Mouse (Mus musculus) lung, embryonic 14.5 days (tissue): Measurements from ENCODE around the gene Khnyn. TPM values are rescaled to one million over a fixed set of nuclear protein-coding genes. Genes with fewer than 3 reads are reported as not detected.

Source experiments
- ATAC-seq: fragments of 200-750 bp; cut with Nextera tagmentation; 2 replicates; pipeline ENCODE4 v1.8.0; 2017; ENCODE audit warnings: mild to moderate bottlenecking, moderate TSS enrichment, moderate library complexity; ENCODE audit not compliant: insufficient read depth
- DNase-seq: peaks from one replicate; pipeline ENCODE4 v3.0.0-alpha.2; 2015
- H3K27ac ChIP-seq: fragments of 300-500 bp; sonication (generic); 2 replicates; pipeline ENCODE4 v1.5.1; 2014; ENCODE audit warnings: low read depth, mild to moderate bottlenecking, moderate library complexity
- H3K27me3 ChIP-seq: fragments of 300-500 bp; sonication (generic); 2 replicates; pipeline ENCODE4 v1.6.1; 2014; ENCODE audit warnings: low read length, control low read depth; ENCODE audit not compliant: insufficient read depth
- H3K36me3 ChIP-seq: fragments of 300-500 bp; sonication (generic); 2 replicates; pipeline ENCODE4 v1.6.1; 2014; ENCODE audit warnings: control low read depth; ENCODE audit not compliant: insufficient read depth
- H3K4me1 ChIP-seq: fragments of 300-500 bp; sonication (generic); 2 replicates; pipeline ENCODE4 v1.6.1; 2014; ENCODE audit warnings: antibody characterized with exemption, control low read depth; ENCODE audit not compliant: insufficient read depth
- H3K4me2 ChIP-seq: fragments of 300-500 bp; sonication (generic); 2 replicates; pipeline ENCODE4 v1.6.1; 2014; ENCODE audit warnings: mild to moderate bottlenecking
- H3K4me3 ChIP-seq: fragments of 300-500 bp; sonication (generic); 2 replicates; pipeline ENCODE4 v1.5.1; 2014; ENCODE audit warnings: low read depth, low read length
- H3K9ac ChIP-seq: fragments of 300-500 bp; sonication (generic); 2 replicates; pipeline ENCODE4 v1.6.1; 2014
- H3K9me3 ChIP-seq: fragments of 300-500 bp; sonication (generic); 2 replicates; pipeline ENCODE4 v1.6.1; 2016; ENCODE audit warnings: low read depth, low read length, control low read depth
- CTCF ChIP-seq: IDR thresholded peaks from 2 replicates; pipeline ENCODE4 v1.5.1; 2016; ENCODE audit warnings: antibody characterized with exemption, low read depth
- WGBS: fragments of 180-500 bp; shearing (Covaris S2); extraction: QIAGEN DNeasy Blood & Tissue Kit; methylation state at CpG from one replicate; pipeline ENCODE4 v1.1.7; 2014; 5-methylcytosine and 5-hydroxymethylcytosine counted together
- polyA plus RNA-seq: library from polyadenylated mRNA; unstranded; fragments of >200 nt; fragmentation: Nextera tagmentation; extraction: Ambion mirVana; gene quantifications from 2 replicates; pipeline ENCODE4 v1.2.1, GENCODE M21; 2014

Khnyn gene
- polyA plus RNA-seq, 1 experiment from 2014 or later: 13.7 TPM

- ATAC-seq (peak; percentile 84), DNase-seq (peak; percentile 89)
- Histone ChIP-seq H3K4me2 (peak overlapping the region; percentile 76), H3K4me1 (peaks cover 22% of the 10 kb centered on the region), H3K4me3 (peak overlapping the region; percentile 72), H3K36me3 (peaks cover 8% of the 10 kb centered on the region), H3K27ac (peak overlapping the region; percentile 97), H3K9me3 (no peaks in the 10 kb centered on the region), H3K27me3 (no peaks in the 10 kb centered on the region), H3K9ac (peak overlapping the region; percentile 81)
- WGBS: 3% methylated on average over 11 of the region's 11 CpGs
- TF ChIP-seq CTCF: no peak
Observed at GRCm38 (mm10) chr14:55852646-55853551, 31.8 kb upstream of the Khnyn start.

- peak within 1 kb of the TSS; percentile 76 for H3K4me2 ChIP-seq
- H3K9ac ChIP-seq: peak within 1 kb of the TSS; percentile 81
- peak within 1 kb of the TSS; percentile 97 for H3K27ac ChIP-seq
- H3K4me1 ChIP-seq: peaks cover 25% of the 10 kb centered on the region
- H3K36me3 ChIP-seq: peaks cover 11% of the 10 kb centered on the region
- ATAC-seq (peak; percentile 89), DNase-seq (peak; percentile 95)
- 2% methylated on average over 33 of the region's 33 CpGs for WGBS
- H3K9me3 ChIP-seq: no peaks in the 10 kb centered on the region
- no peak; the same call in 1 of the 2 replicates for TF ChIP-seq CTCF
- no peaks in the 10 kb centered on the region for H3K27me3 ChIP-seq
- peak within 1 kb of the TSS; percentile 72 for H3K4me3 ChIP-seq
Observed at GRCm38 (mm10) chr14:55853621-55854285, 31.0 kb upstream of the Khnyn start, which contains the start of gene Nynrin. Gene Nynrin (plus strand): TSS chr14:55854010.

- Histone ChIP-seq H3K27me3 (no peaks in the 10 kb centered on the region), H3K4me3 (peak overlapping the region; percentile 72), H3K4me1 (peaks cover 25% of the 10 kb centered on the region), H3K4me2 (peak overlapping the region; percentile 76), H3K9me3 (no peaks in the 10 kb centered on the region), H3K36me3 (peaks cover 11% of the 10 kb centered on the region), H3K27ac (peak overlapping the region; percentile 97), H3K9ac (peak overlapping the region; percentile 81)
- DNase-seq (peak; percentile 43), ATAC-seq (peak; percentile 15; the same call in 1 of the 2 replicates)
- TF ChIP-seq CTCF: no peak
- WGBS: under 1% methylated on average over 9 of the region's 9 CpGs
Observed at GRCm38 (mm10) chr14:55854406-55855100, 30.2 kb upstream of the Khnyn start.

- Histone ChIP-seq H3K27me3 (no peaks in the 10 kb centered on the region), H3K9me3 (no peaks in the 10 kb centered on the region), H3K4me3 (peak overlapping the region; percentile 72), H3K4me2 (peak overlapping the region; percentile 76), H3K36me3 (peaks cover 11% of the 10 kb centered on the region), H3K4me1 (peaks cover 25% of the 10 kb centered on the region), H3K9ac (peak overlapping the region; percentile 81), H3K27ac (peak overlapping the region; percentile 97)
- peak; percentile 86 for DNase-seq
- 0% methylated on average over 4 of the region's 4 CpGs for WGBS
- TF ChIP-seq CTCF: no peak
- peak; percentile 25 for ATAC-seq
Observed at GRCm38 (mm10) chr14:55855101-55855561, 29.6 kb upstream of the Khnyn start.

GRCm38 (mm10) chr14:55857588-55857987 is 27.2 kb upstream of the Khnyn start:
- Histone ChIP-seq H3K9ac (no peak overlapping the region; the same call in 1 of the 2 replicates), H3K27ac (no peak overlapping the region), H3K36me3 (peaks cover 14% of the 10 kb centered on the region), H3K4me3 (peak overlapping the region; percentile 15), H3K4me2 (peak overlapping the region; percentile 50), H3K4me1 (peaks cover 17% of the 10 kb centered on the region), H3K27me3 (no peaks in the 10 kb centered on the region), H3K9me3 (no peaks in the 10 kb centered on the region)
- DNase-seq (peak; percentile 24), ATAC-seq (no peak)
- TF ChIP-seq CTCF: no peak
- 35% methylated on average over 4 of the region's 4 CpGs for WGBS

- ATAC-seq (no peak), DNase-seq (no peak)
- H3K9ac ChIP-seq: peak overlapping the region; percentile 20; the same call in 1 of the 2 replicates
- peaks cover 6% of the 10 kb centered on the region for H3K4me1 ChIP-seq
- peak overlapping the region; percentile 36; the same call in 1 of the 2 replicates for H3K27ac ChIP-seq
- TF ChIP-seq CTCF: no peak
- no peak overlapping the region for H3K4me3 ChIP-seq
- H3K4me2 ChIP-seq: no peak overlapping the region
- H3K27me3 ChIP-seq: no peaks in the 10 kb centered on the region
- no peaks in the 10 kb centered on the region for H3K9me3 ChIP-seq
- 57% methylated on average over 6 of the region's 6 CpGs for WGBS
- H3K36me3 ChIP-seq: peaks cover 57% of the 10 kb centered on the region
Observed at GRCm38 (mm10) chr14:55862186-55862585, 22.6 kb upstream of the Khnyn start.
